Mouse (Mus musculus) ES-Bruce4 (cell line): ENCODE data around the gene Camta1.
A peak's percentile ranks its signal among the peaks of the same experiment; 100 is the strongest.

Experiments
- CTCF ChIP-seq: IDR thresholded peaks from one replicate; pipeline ENCODE4 v1.8.1; 2011; ENCODE audit warnings: low read depth, low read length
- EP300 ChIP-seq: IDR thresholded peaks from 2 replicates; pipeline ENCODE4 v1.6.1; 2011; ENCODE audit warnings: low read depth, low read length; ENCODE audit not compliant: insufficient read depth

GRCm38 (mm10) chr4:151860441-151861331 is 990 bp downstream of the Camta1 start:
- TF ChIP-seq EP300 (no peak), CTCF (peak; percentile 3)
